Mouse (Mus musculus) cerebellum, postnatal 14 days (tissue): ENCODE measurements around the gene Fmnl1.
"Not testable (repeated sequence)": the region's sequence is repeated elsewhere in the genome, so short reads cannot be mapped to it uniquely, and the experiment has no call there.

Experiments
- DNase-seq, 2 experiments: peaks; one replicate each; pipeline ENCODE4 v3.0.0; 2021; ENCODE audit warnings: mixed read lengths in 2 of 2

Gene Fmnl1

DNA sequence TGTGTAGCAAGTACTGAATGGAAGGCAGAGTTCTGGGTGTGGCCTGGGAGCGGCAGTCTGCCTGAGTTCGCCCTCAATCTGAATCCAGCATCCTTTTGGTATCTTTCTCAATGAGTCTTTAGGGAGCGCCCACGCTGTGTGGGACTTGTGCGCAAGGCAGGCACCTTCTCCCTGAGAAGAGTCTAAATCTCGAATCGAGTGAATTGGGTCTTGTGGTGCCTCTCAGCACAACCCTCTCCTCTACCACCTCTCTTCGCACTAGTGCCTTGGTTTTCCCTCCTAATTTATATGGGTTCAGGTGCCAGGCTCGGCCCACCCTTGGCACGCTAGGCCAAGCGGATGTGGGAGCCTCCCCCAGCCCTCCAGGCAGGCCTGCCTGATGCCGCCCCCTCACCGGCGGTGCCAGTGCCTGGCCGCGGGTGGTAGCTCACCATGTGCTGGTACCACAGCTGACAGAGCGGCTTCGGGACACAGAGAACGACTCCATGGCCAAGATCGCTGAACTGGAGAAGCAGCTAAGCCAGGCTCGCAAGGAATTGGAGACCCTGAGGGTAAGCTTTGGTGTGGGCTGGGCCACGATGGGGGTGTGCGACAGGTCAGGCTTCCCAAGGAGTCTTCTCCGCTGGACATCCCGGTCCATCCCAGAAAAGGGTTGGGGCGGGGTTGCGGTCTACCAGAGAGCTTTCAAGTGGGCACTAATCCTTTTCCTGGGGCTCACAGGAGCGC, 21.5 kb downstream of the Fmnl1 start:
- DNase-seq, result peak in 1 of 2 experiments; percentile 53

DNA sequence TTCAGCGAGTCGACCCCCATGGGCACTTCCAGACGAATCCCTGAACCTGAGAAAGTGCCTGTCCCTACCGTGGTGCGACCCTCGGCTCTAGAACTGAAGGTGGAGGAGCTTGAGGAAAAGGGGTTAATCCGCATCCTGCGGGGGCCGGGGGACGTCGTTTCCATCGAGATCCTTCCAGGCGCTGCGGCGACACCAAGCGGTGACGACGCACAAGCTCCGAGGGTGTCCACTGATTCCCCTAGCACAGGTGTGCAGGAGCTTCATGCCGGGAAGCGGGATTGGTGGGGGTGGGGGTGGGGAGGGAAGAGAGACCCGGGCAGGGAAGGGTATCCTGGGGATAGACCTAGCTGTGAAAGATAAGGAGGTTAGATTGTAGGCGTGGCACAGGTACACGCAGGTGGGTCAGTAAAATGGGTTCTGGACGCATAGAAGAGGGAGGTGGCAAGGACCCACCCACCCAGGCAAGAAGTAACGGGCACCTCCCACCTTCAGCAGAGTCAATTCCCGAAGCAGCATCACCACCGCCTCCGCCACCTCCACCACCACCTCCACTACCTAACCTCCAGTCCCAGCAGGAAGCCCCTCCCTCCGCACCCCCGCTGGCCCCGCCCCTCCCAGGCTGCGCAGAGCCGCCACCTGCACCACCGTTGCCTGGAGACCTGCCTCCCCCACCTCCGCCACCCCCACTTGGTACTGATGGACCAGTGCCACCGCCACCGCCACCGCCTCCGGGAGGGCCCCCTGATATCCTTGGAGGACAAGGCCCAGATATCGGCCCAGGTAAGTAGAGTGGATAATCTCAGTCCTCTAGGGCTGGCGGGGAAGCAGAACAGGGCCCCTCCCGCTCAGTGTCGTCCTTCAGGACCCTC, 22.3 kb downstream of the Fmnl1 start:
- DNase-seq, result peak; percentile 80 to 84

DNA sequence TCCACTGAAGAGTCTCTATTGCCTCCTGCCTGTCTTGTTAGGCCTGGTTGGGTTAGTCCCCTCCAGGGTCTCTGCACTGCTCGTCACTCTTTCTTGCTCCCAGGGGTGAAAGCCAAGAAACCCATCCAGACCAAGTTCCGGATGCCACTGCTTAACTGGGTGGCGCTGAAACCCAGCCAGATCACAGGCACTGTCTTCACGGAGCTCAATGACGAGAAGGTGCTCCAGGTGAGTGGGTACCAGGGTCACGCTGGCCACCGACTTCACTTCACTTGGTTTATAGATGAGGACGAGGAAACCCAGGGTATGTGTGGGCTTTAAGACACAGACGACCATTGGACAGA, 22.9 kb downstream of the Fmnl1 start:
- no peak for DNase-seq

DNA sequence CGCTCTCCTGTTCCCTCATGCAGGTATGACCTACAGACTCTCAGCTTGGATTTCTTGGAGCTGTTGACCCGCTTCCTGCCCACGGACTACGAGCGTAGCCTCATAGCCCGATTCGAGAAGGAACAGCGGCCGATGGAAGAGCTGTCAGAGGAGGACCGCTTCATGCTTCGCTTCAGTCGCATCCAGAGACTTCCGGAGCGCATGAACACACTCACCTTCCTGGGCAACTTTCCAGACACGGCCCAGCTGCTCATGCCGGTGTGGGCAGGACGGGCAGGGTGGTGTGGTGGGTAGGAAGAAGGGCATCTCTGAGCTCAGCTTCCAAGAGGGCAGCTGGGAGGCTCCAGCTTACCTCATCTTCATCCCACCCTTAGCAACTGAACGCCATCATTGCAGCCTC, 24.3 kb downstream of the Fmnl1 start:
- DNase-seq, result peak; percentile 29 to 60

DNA sequence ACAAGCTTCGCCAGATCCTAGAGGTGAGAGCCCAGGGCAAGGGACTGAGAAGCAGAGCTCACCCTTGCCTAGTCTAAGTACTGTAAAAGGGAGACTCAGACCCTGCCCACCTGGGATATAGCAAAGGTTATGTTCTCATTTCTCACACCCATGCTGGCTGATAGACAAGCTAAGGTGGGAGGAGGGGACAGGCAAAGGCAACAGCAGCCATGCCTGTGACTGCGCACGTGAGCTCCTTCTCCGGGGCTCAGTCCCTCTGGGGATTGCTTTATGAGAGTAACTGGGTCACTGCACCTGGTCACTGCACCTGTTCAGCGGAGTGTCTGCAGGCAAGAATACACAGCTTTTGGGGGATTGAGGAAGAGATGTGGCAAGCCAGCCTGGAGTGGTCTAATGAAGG, 24.7 kb downstream of the Fmnl1 start:
- DNase-seq, result peak in 1 of 2 experiments; percentile 40

DNA sequence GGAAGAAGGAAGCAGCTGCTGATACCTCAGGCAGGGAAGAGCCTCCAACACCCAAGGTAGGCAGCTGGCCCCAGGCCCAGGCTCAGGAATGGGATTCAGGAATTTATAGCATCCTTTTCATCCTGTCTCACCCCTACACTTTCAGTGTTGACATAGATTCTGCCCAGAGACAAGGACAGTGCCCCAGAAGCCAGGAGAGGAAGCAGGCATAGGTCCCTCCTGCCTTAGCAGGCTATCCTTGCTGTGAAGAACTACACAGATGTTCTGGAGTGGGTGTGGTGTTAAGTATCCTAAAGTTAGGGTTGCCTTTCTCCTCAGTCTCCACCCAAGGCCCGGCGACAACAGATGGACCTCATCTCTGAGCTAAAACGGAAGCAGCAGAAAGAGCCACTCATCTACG, 26.4 kb downstream of the Fmnl1 start:
- DNase-seq, result peak in 1 of 2 experiments; percentile 24

DNA sequence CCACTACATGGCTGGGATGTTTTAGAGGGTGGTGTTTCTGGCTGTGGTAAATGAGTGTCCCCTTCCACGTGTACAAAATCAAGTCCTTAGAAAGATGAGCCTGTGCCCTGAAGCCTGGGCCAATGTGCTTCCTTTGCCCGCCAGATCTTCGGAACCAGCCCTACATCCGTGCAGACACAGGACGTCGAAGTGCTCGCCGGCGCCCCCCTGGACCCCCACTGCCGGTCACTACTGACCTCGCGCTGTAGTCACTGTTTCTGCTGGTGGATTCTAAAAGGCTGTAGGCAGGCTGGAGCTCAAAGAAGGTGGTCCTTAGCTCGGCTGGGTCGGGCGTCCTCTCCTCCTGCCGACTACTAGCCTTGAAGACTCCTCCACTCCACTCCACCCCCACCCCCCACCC, 27.4 kb downstream of the Fmnl1 start:
- DNase-seq, result peak; percentile 42

DNA sequence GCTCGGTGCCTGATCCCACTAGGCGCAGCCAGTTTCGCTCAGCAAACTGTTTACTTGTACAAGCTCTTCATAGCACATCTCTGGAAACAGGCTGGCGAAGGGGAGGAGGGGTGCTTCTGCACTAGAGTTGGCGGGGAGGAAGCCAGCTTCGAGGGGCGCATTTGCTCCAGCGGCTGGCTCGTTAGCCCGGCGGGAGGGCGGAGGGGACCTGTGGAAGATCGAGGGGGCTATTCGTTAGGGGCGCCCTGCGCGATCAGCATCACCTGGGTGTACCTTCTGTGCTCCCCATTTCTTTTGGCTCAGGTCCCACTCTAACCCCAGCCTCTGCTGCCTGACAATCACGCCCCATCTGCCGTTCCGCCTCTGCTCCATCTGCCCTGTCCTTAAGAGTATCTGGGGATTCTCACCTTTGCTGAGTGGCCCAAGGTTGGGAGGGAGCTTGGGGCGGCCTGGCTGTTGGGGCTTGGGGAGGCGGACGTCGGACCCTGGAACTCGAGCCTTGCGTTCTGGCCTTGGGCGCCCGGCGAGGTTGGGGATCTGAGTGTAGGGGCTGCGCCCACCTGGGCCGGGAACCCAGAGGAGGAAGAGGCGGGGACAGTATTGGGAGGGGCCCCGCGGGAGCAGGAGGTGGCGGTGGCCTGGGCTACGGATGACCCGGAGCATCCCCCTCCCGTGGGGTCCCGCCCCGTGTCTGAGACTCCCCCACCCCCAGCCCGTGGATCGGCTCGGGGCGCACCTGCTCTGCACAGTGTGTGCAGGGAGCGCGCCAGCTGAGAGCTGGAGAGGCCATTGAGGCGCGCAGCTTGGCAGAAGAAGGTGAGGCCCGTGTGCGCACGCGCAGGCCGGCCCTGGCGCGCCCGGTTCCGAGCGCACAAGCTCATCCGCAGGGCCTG, 28.2 kb downstream of the Fmnl1 start:
- DNase-seq, result peak; percentile 91 to 94

DNA sequence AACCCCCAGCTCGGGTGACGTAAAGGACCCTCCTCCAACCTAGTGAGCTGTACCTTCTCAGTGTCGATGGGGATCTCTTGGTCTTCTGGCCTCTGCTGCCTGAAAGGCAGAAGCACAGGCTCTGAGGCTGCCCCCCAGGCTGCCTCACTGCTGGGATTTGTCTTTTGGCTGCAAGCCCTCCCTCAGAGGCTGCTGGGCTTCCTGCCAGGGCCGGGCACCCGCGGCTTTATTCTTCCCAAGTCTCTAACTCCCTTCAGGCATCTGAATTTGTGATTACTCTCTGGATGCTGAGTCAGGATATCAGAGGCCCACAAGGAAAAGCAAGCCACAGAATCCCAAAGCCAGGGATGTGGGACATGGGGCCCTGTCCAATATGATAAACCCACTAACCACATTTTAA, 30.8 kb downstream of the Fmnl1 start:
- DNase-seq, result peak; percentile 73 to 74

DNA sequence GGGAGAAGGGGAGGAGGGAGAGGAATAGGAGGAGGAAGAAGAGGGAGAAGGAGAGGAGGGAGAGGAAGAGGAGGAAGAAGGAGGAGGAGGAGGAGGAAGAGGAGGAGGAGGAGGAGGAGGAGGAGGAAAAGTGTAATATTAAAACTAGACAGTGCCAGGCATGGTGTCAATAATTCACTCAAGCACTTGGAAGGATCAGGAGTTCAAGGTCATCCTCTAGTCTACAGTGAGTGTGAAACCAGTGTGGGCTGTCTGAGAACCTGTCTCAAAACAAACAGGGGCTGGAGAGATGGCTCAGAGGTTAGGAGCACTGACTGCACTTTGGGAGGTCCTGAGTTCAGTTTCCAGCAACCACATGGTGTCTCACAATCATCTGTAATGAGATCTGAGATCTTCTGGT, 31.5 kb downstream of the Fmnl1 start:
- no peak for DNase-seq

DNA sequence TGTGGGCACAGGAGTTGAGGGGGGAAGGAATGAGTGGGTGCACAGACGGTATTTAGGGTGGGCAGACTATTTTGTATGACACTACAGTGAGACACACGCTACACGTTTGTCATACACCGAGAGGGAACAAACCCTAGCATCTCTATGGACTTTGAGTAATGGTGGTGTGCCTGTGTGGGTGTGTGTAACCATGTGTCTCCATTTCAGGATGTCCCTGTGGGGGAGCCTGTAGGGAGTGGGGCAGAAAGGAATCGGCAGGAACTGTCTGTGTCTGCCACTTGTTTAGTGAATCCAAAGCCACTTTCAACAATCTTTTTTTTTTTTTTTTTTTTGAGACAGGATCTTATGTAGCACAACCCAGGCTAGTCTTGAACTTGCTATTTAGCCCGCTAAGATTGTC, 35.3 kb downstream of the Fmnl1 start:
- no peak for DNase-seq

DNA sequence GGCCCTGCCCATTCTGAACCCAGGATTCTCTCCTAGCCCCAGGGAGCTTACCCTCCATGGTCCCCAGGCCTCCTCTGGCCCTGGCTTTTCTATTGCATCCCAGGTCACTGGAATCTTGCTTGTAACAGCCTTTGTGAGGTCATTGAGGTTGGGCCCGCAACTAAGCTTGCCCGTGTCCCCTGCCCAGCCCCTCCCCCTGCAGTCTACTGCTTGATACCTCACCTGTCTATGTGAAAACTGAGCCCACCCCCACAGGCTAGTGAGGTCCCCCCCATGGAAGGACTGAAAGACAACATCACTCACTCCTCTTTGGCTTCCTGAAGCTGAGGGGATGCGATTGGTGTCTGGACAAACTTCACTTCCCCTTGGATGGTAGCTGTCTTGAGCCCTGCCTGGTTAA, 37.6 kb downstream of the Fmnl1 start, which contains the start of gene 1700023F06Rik:
Gene 1700023F06Rik (minus strand): TSS at position 101 of the 400 bp plus-strand sequence.
- no peak for DNase-seq

DNA sequence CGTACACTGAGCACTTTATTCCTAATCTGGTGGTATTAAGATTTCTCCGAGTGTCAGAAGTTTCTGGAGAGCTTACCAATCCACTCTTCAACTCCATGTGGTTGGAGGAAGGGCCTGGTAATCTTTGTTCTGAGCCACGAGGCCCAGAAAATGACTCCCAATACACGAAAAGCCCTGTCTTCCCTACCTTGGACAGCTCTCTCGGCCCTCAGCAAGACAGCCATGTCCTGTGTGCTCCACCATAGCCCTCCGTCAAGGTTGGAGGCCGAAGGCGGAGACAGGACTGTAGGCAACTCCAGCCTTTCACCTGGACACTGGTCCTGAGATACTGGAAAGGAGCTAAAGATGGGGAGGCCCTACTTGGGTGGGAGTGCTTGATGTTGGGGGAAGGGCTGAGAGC, 39.4 kb downstream of the Fmnl1 start:
- no peak for DNase-seq

DNA sequence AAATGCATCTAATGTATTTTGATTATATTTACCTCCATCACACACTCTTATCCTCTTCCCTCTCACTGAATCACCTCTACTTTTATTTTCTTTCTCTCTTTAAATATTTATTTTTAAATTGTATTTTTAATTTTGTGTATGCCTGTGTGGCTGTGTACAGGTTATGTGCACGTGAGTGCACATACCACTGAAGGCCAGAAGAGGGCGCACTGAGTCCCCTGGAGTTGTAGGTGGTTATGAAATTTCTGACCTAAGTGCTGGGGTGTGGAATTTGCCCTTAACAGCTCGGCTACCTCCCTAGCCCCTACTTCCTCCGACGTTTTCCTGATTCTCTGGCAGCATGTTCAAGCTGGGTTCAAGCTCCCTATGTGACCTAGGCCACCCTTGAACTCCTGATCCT, 42.8 kb downstream of the Fmnl1 start:
- DNase-seq, result no peak

DNA sequence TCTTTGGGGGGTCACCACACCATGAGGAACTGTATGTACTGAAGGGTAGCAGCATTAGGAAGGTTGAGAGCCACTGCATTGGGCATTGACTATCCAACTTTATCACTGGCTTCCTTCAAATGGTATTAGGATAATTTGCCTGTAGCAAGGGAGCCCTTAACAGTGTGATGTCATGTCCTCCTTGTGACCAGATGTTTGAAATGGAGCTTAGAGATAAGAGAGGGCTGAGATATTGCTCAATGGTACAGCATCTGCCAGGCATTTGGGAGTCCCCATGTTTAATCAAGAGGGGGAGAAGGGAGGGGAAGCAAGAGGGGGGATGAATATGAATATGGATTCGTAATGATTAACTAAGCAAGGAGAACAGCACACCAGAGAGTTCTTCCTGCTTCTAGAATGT, 44.4 kb downstream of the Fmnl1 start:
- DNase-seq, result no peak

DNA sequence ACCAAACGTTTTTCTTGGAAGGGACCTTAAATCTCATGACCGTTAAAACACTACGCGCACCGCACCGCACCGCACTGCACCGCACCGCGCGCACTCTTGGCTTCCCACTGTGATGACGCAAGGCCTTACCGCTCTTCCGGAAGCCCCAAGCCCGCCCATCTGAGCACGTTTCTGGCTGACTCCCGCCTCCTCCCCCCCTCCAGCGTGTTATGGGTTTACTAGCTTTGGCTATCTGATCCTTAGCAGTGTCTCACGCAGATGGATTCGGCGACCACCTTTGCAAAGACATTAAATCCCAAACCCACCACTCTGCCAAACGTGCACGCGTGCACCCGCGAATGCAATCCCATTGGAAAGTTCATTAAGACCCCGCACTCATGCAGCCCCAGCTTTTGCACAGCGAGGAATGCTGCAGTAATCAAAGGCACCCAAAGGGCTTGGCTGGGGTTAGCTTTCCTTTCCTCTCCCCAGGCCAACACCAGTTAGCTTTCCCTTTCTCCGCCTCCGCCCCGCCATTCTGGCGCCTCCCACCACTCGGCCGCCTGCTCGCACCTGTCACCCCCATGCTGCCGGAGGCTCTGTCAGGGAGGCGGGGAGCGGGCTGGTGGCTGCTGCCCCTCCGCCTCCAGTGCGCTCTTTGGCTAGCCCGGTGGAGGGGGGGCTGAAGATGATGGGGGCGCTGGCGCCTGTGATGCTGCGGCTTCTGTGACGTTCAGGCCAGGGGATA, 47.0 kb downstream of the Fmnl1 start, which contains the start of gene Spata32:
Gene Spata32 (minus strand): TSS at position 643 of the 727 bp plus-strand sequence.
- DNase-seq, result peak; percentile 84 to 85

DNA sequence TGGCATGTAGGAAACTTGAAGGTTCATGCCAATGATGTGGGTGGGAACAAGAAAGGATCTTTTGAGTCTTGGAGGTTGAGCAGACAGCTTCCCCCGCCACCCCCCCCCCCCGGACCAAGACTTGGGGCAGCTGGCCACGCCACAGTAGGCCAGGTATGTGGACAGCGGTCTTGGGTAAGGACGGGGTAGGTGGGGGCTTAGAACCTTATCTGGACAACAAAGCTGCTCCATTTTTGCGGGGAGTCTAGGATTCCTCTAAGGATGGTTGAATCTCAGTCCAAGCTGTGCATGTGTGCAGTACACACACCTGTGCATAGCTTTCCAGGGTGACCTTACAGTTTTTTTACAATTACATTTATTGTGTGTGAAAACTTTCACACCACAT, 47.6 kb downstream of the Fmnl1 start:
- no peak for DNase-seq

DNA sequence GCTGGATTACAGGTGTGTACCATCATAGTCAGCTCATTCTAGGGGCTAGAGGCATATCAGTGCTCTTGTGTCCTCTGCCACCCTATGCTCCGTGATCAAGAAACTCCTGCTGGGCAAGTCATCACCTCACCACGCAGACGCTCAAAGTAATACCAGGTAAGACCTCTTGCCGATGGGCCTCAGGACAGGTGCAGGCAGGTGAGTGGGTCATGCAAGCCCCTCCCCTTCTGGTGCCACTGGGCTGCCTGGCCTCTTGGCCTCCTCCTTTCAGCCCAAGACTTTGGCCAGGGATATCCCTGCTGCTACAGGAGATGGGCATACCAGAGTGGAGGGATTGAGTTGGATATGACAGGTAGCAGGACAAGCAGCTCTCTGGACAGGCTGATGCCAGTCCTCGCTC, 48.4 kb downstream of the Fmnl1 start:
- DNase-seq, result no peak

DNA sequence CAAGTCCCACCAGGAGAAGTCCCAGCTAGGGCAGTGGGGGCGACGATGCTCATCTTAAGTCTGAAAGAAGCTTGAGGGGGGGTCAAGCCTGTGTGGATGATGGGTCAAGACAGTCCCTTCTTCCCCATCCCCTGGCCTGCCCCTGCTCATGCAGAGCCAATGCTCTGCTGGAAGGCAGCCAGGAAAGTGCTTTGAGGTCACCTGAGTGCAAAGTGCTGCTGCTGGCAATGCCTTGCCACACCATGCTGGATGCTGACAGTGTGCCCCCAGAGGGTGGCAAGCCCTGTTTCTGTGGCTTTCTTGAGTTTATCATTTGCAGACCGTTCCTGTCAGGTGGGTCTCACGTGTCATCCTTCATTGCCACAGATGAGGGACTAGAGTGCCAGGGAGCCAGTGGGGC, 49.1 kb downstream of the Fmnl1 start:
- DNase-seq, result peak; percentile 22 to 51

DNA sequence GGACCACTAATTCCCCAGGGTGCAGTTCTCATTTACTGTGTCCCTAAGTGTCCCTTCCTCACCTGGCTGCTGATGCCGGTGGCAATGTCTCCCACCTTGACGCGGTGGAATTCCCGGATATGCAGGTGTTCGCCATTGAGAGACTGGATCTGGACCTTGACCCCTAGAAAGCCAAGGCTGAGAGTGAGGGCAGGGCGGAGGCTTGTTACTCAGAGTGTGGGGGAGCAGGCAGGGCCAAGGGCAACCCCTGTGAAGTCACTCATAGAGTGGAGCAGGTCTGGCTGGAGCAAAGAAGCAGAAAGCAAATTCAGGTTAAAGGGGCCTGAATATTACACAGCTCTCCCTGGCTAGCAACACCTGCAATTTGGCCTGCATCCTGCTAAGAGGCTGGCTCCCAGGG, 50.5 kb downstream of the Fmnl1 start:
- DNase-seq, result no peak

DNA sequence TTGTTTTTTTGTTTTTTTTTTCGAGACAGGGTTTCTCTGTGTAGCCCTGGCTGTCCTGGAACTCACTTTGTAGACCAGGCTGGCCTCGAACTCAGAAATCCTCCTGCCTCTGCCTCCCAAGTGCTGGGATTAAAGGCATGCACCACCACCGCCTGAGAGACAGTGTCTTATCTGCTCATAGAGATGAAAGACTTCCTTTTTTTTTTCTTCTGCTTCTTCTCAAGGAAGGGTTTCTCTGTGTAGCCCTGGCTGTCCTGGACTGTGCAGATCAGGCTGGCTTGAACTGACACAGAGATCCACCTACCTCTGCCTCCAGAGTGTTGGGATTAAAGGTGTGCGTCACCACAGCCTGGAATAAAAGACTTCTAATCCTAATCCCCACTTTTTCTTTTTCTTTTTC, 51.8 kb downstream of the Fmnl1 start:
- DNase-seq, result not testable (repeated sequence)

DNA sequence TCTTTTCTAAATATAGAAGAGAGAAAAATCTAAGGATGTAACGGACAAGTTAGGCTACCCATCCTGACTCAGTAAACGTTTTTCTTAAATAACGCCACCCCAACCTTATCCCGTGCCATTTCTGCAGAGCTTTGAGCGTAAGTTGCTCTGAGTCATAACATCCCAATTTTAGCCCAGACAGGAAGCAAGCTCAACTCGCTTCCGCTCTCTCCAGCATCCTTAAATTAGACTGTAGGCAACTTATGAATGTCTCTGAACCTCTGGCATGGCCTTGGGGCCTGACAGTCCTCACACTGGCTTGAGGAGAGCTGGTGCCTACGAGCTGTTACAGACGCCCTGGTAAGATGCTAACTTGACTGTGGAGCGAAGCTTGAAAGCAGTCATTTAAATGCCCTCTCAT, 52.5 kb downstream of the Fmnl1 start:
- no peak for DNase-seq
